Mouse (Mus musculus): ENCODE data around the gene Aff3.

The Aff3 gene

GRCm38 (mm10) chr1:38288716-38289115 lies 376.0 kb downstream of the Aff3 start:
- peak; percentile 93 for DNase-seq (ENCODE audit: low read depth, low spot score)

DNA sequence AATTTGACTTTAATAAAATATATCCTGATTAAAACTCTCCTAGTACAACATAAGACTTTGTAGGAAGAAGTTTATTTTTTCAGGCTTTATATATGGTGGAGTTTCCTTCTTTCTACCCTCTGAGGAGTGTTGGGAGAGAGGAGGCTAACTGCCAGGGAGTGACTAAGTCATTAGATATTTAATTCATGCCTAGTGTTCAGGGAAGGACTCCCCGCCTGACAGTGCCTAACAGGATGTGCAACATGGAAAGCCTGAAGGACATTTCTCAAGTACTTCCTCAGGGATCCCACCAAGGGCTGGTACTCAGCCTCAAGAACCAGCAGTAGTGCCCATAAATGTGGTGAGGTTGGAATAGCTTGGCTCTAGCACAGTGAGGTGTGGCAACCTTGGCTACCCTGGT lies 378.2 kb downstream of the Aff3 start:
- no peak for DNase-seq (ENCODE audit: low read depth, low spot score)

DNA sequence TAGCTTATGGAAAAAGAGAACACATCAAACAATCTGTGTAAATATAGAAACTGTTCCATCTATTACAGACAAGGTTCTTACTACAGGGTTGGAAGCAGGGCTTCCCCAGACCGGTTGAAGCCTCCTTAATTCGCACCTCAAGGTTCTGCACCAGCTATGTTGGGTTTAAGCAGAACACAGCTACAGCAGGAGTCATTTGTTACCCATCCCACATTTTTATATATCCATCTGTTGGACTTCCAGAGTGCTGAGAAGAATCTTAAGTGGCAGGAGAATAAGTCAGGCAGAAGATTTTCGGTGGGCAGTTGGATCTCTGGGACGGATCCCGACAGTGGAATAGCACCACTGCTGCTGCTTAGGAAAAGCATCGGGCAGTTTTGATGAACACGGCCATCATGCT lies 384.2 kb downstream of the Aff3 start:
- no peak for DNase-seq (ENCODE audit: low read depth, low spot score)

DNA sequence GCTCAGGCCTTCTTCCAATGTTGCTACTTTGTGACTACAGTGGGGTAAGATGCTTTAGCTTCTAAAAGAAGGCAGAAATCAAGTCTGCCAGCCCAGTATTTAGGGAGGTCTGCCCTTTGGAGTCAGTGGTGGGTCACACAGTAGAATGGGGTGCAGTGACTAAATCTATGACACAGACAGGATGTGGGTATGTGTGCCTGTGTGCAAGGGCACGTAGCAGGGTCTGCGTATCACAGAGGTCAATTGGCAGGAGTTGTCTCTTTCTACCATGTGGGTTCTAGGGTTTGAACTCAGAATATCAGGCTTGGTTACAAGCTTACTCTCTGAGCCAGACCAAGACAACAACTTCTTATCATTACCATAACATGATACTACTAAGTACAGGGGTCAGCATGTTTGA lies 393.4 kb downstream of the Aff3 start:
- no peak for DNase-seq (ENCODE audit: low read depth, low spot score)

- no peak for DNase-seq (ENCODE audit: low read depth, low spot score)
Measured at GRCm38 (mm10) chr1:38268246-38269042, 396.3 kb downstream of the Aff3 start.

- no peak for DNase-seq (ENCODE audit: low read depth, low spot score)
Measured at GRCm38 (mm10) chr1:38263251-38263650, 401.5 kb downstream of the Aff3 start.

GRCm38 (mm10) chr1:38262362-38263154 lies 402.2 kb downstream of the Aff3 start:
- DNase-seq (ENCODE audit: low read depth, low spot score), result no peak

DNA sequence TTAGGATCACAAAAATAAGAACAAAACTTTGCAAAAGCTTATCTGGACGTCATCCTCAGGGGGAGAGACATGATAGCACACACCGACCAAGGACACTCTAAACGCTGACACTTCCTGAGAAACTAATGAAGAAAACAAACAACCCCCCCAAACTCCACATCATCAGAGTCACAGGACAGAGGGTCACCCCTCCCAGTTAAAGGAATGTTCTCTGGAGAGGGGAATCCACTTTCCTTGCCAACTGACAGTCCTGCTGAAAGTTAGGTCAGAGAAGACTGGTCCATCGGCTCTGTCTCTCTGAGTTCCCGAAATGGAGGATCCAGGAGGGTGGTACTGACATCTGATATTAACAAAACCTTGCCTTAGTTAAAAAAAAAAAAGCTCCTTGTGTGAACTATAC lies 403.7 kb downstream of the Aff3 start:
- DNase-seq (ENCODE audit: low read depth, low spot score), result no peak

GRCm38 (mm10) chr1:38259541-38260338 lies 405.0 kb downstream of the Aff3 start:
- no peak for DNase-seq (ENCODE audit: low read depth, low spot score)

DNA sequence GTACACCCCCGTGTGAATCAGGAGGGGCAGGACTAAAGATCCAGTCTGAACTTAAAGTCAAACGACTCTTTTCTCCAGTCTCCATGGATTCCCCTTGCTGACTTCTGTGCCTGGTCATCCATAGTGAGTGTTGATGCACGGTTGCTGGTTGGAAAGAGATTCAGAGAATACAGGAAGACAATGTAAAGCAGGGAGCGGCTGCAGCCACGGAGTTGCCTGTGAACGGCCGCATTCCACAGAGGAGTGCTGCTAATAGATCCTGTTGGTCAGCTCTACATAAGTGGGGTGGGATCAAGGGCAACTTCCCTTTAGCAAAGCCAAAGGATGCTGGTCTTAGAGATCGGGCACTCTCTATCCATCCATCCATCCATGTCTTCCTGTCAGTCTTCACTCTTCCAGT lies 410.3 kb downstream of the Aff3 start:
- no peak for DNase-seq (ENCODE audit: low read depth, low spot score)

DNA sequence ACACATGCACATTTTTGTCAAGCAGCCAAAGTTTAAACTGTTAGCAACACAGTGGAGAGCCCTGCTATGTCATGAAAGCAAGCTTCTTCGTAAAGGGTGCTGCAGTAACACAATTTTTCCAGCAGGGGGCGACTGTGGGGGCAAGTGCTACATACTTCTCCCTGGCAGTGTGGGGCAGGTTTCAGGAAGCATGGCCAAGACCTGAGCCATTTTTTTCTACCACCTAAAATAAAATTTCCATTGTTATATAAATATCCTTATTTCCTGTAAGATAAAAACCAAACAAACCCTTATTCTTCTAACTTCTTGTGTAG lies 412.0 kb downstream of the Aff3 start:
- no peak for DNase-seq (ENCODE audit: low read depth, low spot score)

- DNase-seq (ENCODE audit: low read depth, low spot score), result no peak
Measured at GRCm38 (mm10) chr1:38252031-38252765, 412.6 kb downstream of the Aff3 start.

- DNase-seq (ENCODE audit: low read depth, low spot score), result no peak
Measured at GRCm38 (mm10) chr1:38251448-38251847, 413.3 kb downstream of the Aff3 start.

GRCm38 (mm10) chr1:38250246-38250645 lies 414.5 kb downstream of the Aff3 start:
- DNase-seq (ENCODE audit: low read depth, low spot score), result no peak

DNA sequence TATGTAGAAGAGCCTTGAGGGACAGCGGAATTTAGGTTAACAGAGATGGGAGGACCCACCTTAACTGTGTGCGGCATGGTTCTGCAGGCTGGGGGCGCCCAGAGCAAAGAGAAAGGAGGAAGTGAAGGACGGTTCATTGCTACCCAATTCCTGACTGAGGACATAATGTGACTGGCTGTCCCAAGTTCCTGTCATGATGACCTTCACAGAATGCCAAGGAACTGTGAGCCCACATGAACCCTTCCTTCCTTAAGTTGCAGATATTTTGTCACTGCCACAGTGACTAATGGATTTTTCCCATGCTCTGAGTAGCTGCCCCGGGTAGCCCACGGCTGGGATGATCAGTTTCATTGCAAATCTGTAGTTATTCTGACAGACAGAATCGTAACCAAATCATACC lies 415.2 kb downstream of the Aff3 start:
- DNase-seq (ENCODE audit: low read depth, low spot score), result no peak

- DNase-seq (ENCODE audit: low read depth, low spot score), result no peak
Measured at GRCm38 (mm10) chr1:38248027-38248426, 416.7 kb downstream of the Aff3 start.

GRCm38 (mm10) chr1:38242559-38242958 lies 422.2 kb downstream of the Aff3 start:
- DNase-seq (ENCODE audit: low read depth, low spot score), result no peak

- DNase-seq (ENCODE audit: low read depth, low spot score), result no peak
Measured at GRCm38 (mm10) chr1:38241801-38242200, 423.0 kb downstream of the Aff3 start.

DNA sequence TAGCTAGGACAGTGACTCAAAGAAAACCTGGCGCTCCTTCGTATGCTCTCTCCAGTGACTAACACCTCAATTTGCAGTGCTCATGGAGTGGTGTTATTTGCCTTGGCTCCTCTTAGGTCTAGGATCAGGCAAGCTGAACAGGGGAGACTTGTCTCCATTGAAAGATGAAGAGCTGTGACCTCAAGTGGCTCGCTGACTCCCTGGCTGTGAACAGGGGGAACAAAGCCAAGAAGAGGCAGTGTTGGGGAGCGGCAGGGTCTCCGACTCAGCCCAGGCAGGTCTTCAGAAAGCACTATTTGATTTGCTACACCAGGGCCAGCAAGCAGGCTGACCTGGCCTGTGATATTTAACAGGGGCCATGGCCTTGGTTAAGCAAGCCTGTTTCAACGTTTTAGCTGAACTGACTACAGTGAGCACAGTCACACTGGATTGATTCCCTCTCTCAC lies 423.5 kb downstream of the Aff3 start:
- DNase-seq (ENCODE audit: low read depth, low spot score), result no peak

DNA sequence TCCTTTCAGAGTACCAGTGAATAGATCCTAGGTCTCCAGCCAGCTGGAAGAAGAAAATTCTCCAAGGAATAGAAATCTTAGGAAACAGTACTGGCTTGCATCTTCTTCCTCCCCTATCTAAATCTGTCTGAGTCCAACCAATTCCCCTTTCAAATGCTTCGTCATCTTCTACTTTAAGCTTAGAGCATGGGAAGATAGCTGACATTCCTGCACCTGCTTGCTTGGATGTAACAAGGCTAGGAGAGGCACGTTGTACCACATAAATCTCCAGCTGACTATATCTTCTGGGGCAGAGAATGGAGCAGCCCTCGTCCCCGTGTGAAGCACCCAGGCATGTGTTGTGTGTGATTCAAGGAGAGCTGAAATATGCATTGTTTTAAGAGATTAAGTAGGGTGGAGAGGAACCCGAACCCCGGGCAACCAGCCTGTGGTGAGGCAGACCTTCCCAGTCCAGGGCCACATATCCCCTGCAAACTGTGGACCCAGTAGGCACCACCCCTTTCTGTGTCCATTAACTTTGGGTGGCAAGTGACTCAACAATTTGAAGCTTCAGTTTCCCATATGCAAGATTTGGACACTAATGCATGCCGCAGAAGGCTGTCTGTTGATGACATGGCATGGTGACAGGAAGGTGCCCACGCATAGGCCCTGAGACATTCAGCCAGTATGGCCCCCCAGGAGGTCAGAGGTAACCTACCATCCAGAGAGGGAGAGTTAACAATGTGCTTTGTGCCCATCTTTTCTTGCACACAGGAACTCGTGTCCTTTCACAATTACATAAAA lies 424.1 kb downstream of the Aff3 start:
- DNase-seq (ENCODE audit: low read depth, low spot score), result peak; percentile 45

DNA sequence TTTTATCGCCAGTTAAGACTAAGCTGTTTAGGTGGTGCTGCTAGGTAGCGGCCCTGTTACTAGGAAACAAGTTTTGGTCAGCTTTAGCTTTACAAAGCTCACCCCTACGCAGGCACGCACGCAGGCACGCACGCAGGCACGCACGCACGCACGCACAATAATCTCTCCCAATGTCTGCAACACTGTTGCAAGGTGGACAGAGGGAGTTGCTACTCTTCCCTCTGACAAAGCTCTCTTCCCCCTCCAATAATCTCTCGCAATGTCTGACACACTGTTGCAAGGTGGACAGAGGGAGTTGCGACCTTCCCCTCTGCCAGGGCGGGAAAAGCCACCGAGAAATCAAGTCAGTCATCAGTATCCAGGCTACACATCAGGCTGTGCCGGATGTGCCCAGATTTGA lies 425.2 kb downstream of the Aff3 start:
- no peak for DNase-seq (ENCODE audit: low read depth, low spot score)

Data from telencephalon, adult 2 months (tissue).